Mouse (Mus musculus) heart, adult 18-20 months (tissue): ENCODE results near the gene Srr. TPM values are rescaled to one million over a fixed set of nuclear protein-coding genes. Genes with fewer than 3 reads are reported as not detected.
A peak's percentile ranks its signal among the peaks of the same experiment; 100 is the strongest.

Experiments used
- DNase-seq, 2 experiments: peaks; one replicate each; pipeline ENCODE4 v3.0.0; 2021 to 2022; ENCODE audit warnings: mixed read lengths in 1 of 2
- long read RNA-seq, 2 experiments: library from polyadenylated mRNA; stranded (forward); transcript quantifications; one replicate each; pipeline ENCODE4 v2.0.0; 2021
- total RNA-seq, 2 experiments: library from RNA; stranded (reverse); gene quantifications; 2 replicates each; pipeline ENCODE4 v1.2.3; 2021

Srr gene
- total RNA-seq, result 10 to 100 TPM; 25.5 to 26.8 TPM
- long read RNA-seq, experiment 1, transcript Srr-201 (9 exons, 3,699 nt), result major isoform, 5 of 25 reads
- long read RNA-seq, experiment 1, partial matches to known transcripts, result 0 of 25 reads
- long read RNA-seq, experiment 1, other reads (novel, unspliced or antisense), result 17 of 25 reads
- long read RNA-seq, experiment 2, transcript Srr-201 (9 exons, 3,699 nt), result major isoform, 6 of 18 reads
- long read RNA-seq, experiment 2, partial matches to known transcripts, result 0 of 18 reads
- long read RNA-seq, experiment 2, other reads (novel, unspliced or antisense), result 11 of 18 reads

GRCm38 (mm10) chr11:74925577-74926387 is at the start of gene Srr, which contains the start of gene Smg6:
Srr (minus strand) TSS chr11:74925948.
Smg6 (plus strand) TSS chr11:74925823.
- DNase-seq, result peak; percentile 95

DNA sequence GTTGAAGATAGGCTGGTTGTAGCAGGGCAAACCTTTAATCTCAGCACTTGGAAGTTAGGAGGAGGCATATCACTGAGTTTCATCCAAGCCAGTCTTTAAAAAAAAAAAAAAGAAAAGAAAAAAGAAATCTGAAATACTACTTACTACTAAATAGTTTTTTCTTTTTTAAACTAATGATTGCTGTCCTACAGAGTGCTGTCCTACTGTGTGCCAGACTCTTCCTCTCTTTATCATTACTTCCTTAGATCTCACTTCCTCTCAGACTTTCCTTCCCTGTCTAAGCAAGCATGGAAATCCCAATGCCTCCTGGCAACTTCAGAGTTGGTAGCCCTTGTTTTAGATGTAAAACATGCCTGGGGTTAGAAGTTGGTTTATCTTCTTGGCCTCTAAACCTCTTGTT is 48.9 kb upstream of the Srr start:
- DNase-seq, result no peak

GRCm38 (mm10) chr11:74973290-74974157 is 47.8 kb upstream of the Srr start:
- DNase-seq, result no peak

DNA sequence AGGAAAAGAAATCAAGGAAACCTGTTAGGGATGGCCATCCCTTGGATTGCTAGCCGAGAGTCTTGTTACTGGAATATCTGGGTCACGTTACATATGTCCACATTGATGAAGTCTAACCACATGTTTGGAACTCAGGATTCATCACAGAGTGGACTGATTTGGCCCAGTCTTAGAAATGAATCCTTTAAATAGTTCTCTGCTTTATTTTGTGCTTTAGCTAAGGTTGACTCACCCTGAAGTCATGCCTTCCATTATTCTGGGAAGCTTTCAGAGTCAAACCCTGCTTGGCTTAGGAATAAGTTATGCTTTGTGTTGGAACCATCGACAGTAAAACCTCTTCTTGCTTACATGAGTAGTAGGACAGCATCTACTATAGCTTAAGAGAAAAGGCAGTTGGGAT is 39.8 kb upstream of the Srr start:
- no peak for DNase-seq

- DNase-seq, result peak; percentile 48 to 55
Observed at GRCm38 (mm10) chr11:74962846-74963407, 37.2 kb upstream of the Srr start.

- no peak for DNase-seq
Observed at GRCm38 (mm10) chr11:74961953-74962352, 36.2 kb upstream of the Srr start.

DNA sequence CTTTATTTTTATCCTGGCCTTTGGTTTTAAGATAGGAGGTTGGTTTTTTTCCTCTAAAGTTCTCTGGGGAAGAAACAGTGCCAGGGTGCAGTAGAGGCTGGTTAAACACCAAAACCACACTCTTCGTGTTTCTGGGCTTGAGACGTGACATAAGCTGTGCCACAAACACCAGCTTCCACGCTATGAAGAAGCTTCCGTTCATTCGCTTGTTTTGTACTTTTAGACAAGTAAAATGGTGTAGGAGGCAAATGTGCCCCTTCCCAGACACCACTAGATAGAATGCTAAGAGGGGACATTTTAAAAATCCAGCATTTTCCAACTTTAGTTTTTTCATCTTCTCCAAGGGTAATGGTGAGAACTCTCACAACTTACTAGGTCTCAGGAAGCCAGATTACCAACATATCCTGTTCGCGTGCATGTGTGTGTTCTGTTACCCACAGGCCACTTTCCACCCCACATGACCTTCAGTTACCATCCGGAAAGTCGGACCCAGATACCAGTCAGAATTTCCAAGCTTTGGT is 34.3 kb upstream of the Srr start:
- no peak for DNase-seq

GRCm38 (mm10) chr11:74959501-74959900 is 33.8 kb upstream of the Srr start:
- DNase-seq, result no peak

DNA sequence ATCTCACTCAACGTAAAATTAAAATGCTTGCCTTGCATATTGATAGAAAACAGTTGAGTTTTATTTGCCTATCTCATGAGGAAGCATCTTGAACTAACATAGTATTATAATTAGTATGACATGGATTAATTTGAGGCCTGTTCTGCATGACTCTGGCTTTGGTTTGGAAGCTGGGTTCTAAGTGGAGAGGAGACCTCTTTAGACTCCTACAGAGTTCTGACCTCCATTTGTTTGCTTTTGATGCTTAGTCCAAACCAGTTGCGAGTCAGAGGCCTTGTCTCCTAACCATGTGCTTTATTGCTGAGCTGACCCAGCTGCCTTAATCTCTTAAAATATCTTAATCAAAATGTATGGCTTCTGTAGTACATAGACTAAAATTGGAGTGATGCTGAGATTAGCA is 31.9 kb upstream of the Srr start:
- no peak for DNase-seq

DNA sequence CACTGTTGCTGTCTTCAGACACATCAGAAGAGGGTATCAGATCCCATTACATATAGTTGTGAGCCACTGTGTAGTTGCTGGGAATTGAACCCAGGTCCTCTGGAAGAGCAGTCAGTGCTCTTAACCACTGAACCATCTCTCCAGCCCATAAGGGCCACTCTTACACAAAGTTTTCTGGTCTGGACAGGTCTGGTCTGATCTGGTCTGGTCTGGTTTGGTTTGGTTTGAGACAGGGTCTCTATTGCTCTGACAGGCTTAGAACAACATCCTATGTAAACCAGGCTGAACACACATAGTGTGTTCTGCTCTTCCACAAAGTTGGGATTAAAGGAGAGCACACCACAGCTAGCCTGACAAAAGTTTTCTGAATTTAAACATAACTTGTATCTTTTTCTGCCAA is 30.3 kb upstream of the Srr start:
- no peak for DNase-seq

DNA sequence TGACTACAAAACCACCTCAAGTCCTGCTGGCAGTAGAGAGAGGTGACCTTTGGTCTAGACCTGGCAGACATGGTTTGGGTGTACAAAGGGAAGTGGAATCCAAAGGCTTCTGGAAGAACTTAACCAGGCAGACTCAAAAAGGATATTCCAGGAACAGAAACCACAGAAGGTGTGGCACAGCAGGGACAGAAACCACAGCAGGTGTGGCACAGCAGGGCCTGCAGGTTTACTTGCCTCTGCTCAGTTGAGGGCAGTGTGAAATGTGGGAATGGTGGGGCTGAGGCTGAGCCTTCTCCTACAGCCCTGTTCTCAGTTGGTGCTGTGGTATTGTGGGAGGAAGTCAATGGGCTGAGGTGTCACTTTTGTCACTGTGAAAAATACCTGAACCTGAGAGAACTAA is 29.2 kb upstream of the Srr start:
- DNase-seq, result no peak

- DNase-seq, result peak; percentile 22 to 57
Observed at GRCm38 (mm10) chr11:74946348-74946747, 20.6 kb upstream of the Srr start.

DNA sequence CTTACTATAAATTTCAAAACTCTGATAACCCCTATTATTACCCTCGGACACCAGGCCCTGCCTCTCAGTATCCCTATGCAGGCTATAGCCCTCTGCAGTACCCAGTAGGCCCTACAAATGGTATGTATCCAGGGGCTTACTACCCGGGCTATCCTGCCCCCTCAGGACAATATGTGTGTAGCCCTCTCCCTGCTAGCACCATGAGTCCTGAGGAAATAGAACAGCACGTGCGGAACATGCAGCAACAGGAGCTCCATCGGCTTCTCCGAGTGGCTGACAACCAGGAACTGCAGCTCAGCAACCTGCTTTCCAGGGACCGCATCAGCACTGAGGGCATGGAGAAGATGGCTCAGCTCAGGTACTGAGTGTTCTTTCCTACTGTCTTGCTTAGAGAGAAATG is 4.6 kb upstream of the Srr start:
- DNase-seq, result no peak

DNA sequence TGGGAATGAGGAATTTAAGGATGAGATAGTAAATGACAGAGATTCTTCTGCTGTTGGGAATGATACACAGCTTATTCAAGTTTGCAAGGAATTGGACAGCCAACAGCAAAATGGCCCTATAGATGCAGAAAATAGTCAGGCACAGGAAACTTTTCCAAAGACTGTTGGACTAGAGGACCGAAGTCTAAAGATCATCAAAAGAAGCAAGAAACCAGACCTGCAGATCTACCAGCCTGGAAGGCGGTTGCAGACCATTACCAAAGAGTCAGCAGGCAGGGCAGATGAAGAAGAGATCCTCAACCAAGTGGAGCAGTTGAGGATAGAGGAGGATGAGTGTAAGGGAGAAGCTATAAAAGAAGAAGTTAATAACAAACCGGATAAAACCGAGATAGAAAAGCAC is 3.4 kb upstream of the Srr start:
- DNase-seq, result no peak

DNA sequence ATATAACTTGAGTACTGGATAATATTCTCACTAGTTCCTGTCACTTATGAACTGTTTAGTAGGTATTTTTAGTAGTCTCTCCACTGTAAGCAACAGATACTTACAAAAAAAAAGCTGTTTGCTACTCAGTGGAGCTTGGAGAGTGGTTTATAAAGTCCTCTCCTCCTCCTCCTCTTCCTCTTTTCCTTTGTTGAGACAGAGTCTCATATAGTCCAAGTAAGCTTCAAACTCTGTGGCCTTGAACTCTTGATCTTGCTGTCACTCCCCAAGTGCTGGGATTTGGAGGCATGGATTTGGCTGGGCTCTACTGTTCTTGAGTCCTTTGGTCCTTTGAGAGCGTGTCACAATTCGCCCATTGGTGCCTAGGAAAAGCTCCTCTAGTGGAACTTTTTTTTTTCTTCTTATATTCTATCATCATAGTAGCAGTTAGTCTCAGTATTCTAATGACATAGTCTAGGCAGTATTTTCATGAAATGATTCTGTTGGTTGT is 1.5 kb upstream of the Srr start:
- no peak for DNase-seq

DNA sequence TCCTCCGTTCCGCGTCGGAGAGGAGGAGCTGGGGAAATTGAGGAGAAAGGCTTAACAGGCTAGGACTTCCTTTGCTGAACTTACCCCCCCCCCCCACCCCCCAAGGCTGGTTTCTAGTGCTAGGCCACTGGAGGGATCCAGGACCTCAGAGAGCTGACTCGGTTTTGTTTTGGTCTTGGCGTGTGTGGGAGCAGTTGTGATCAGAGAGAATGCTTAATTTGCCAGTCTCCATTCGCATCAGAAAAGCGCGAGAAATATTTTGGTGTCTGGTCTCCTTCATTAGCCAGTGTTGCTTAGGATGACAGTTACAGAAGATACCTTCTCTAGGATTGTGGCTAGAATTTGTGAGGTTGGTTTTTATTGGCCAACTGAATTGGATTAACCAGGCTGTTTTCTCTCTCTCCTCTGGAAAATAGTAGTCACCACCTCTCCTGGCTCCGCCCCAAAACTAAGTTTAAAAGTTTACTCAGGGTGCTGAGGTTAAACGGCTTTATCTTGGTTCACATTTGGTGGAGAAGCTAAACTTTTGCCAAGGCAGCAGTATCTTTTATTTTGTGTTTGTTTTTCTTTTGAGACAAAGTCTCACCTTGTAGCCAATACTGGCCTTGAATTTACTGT is 749 bp upstream of the Srr start:
- DNase-seq, result peak; percentile 71 to 76

- DNase-seq, result peak; percentile 14 to 36
Observed at GRCm38 (mm10) chr11:74924149-74924548, 1.6 kb downstream of the Srr start.

DNA sequence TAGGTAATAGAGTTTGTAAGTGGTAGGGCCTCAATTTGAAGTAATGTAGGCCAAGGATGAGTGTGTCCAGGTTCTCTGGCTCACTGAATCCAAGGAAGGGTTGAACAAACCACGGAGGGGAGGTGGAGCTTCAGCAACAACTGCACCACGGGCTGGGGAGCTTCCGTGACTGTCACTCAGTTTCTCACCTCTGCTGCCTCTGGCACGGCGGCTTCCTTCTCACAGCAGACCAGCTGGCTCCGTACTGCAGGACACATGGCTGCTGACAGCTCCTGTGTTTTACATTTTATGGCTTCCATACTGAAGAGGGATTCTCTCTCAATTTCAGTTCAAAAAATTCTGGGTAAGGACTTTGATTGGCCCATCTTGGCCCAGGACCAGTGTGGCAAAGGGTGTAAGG is 6.5 kb downstream of the Srr start:
- DNase-seq, result no peak

- no peak for DNase-seq
Observed at GRCm38 (mm10) chr11:74912492-74912891, 13.3 kb downstream of the Srr start.

GRCm38 (mm10) chr11:74909978-74910377 is 15.8 kb downstream of the Srr start:
- no peak for DNase-seq

- no peak for DNase-seq
Observed at GRCm38 (mm10) chr11:74908618-74909399, 16.9 kb downstream of the Srr start.
